Mouse (Mus musculus) mammary gland, adult 2 months (tissue): ENCODE measurements around the gene Armc2. TPM values are rescaled to one million over a fixed set of nuclear protein-coding genes. Genes with fewer than 3 reads are reported as not detected.

Source experiments
- polyA plus RNA-seq: library from polyadenylated mRNA; depleted of rRNA; stranded (reverse); fragments of >200 nt; gene quantifications from 2 replicates; pipeline ENCODE4 v1.2.3, GENCODE M21; 2012; ENCODE audit warnings: low replicate concordance; rRNA removed

The Armc2 gene
- polyA plus RNA-seq: 0.35 and 0.52 TPM in 2 replicates

GRCm38 (mm10) chr10:42018016-42018949 lies at the start of gene Armc2:
Gene Armc2, minus strand, starts transcription at chr10:42018442.

Other genes with a start within 250 kb of the Armc2 start
- 1.0 and 2.3 TPM in 2 replicates for gene Cep57l1, start 208.6 kb downstream of the Armc2 start, polyA plus RNA-seq
- 23.7 and 30.4 TPM in 2 replicates for gene Sesn1, start 208.5 kb downstream of the Armc2 start, polyA plus RNA-seq